Mouse (Mus musculus) erythroblast, adult 5-6 weeks (primary cell): ENCODE measurements around the gene Art1. TPM values are rescaled to one million over a fixed set of nuclear protein-coding genes. Genes with fewer than 3 reads are reported as not detected.

Experiments used
- ATAC-seq: replicated peaks from 2 replicates; pipeline ENCODE4 v1.8.0; 2016; ENCODE audit warnings: moderate number of reproducible peaks, mild to moderate bottlenecking, moderate TSS enrichment, inconsistent platforms; ENCODE audit not compliant: poor library complexity, low FRiP score, severe bottlenecking
- total RNA-seq, 2 experiments: library from RNA; stranded (forward) in 1 of 2; stranded (reverse) in 1 of 2; fragments of 150-400 nt in 1 of 2; fragments of 200-764, 138-1000 nt in 1 of 2; gene quantifications; 2 replicates each; pipeline versions ENCODE4 v1.2.3 to v1.2.4; 2015 to 2017; ENCODE audit warnings: low replicate concordance in 2 of 2

The Art1 gene
- total RNA-seq, 2 experiments from 2014 or later, result not detected

- no peak for ATAC-seq
These were observed 2.6 kb downstream of the Art1 start for GRCm38 (mm10) chr7:102104126-102104525.

DNA sequence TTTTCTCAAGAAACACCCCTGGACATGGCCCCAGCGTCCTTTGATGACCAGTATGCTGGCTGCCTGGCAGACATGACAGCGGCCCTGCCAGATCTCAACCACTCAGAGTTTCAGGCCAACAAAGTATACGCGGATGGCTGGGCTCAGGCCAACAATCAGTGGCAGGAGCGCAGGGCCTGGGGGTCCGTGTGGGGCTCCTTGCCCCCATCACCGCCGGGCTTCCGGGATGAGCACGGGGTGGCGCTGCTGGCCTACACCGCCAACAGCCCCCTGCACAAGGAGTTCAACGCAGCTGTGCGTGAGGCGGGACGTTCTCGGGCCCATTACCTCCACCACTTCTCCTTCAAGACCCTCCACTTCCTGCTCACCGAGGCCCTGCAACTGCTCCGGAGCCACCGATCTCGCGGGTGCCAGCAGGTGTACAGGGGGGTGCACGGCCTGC, 5.2 kb downstream of the Art1 start:
- no peak for ATAC-seq

DNA sequence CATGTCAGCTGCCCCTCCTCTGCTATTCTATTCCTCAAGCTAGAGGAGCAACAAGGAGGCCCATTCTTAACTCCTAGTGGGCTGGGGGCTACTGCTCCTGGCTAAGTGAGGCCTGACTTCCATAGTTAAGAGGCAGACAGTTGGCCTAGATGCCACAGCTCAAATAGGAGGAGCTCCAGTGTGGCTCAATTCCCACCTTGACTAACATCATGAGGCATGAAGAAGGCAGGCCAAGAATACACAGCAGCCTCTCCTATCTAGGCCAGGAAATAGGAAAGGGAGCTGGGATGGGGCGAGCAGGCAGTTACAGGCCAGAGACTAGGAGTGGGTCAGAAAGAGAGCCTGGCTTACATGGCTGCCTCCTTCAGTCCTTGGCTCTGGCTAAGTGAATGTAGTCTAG, 6.7 kb downstream of the Art1 start:
- no peak for ATAC-seq

- ATAC-seq, result no peak
These were observed 7.6 kb downstream of the Art1 start, which contains the start of gene Art5 for GRCm38 (mm10) chr7:102109171-102109570. Gene Art5, minus strand, starts transcription at chr7:102109489.

- ATAC-seq, result no peak
These were observed 8.2 kb downstream of the Art1 start for GRCm38 (mm10) chr7:102109746-102110145.

DNA sequence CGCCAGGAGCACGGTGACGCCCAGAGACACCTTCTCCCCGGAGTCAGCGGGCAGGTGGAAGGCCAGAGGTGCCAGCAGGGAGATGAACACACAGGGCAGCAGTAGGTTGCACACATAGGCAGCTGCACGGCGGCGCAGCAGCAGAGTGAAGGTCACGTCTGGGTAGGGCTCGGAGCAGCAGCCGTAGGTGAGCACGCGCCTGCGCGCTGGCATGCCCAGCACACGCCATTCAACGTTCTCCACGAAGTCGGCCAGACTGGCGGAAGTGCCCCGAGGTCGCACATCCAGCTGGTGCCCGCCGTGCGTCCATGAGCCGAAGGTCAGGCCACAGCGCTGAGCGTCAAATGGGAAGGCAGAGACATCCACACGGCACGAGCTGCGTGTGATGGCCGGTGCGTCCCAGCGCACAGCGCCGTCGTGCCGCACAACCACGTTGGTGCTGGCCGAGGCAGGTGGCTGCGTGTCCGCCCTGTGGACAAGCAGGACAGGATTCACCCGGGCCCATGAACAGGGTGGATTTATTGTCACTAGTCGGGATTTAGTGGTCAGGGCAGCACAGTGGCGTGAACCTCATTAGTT, 11.7 kb downstream of the Art1 start:
- ATAC-seq, result no peak

GRCm38 (mm10) chr7:102116579-102117331, 15.2 kb downstream of the Art1 start, which contains the start of gene Chrna10:
Gene Chrna10, minus strand, starts transcription at chr7:102116828.
- ATAC-seq, result no peak

DNA sequence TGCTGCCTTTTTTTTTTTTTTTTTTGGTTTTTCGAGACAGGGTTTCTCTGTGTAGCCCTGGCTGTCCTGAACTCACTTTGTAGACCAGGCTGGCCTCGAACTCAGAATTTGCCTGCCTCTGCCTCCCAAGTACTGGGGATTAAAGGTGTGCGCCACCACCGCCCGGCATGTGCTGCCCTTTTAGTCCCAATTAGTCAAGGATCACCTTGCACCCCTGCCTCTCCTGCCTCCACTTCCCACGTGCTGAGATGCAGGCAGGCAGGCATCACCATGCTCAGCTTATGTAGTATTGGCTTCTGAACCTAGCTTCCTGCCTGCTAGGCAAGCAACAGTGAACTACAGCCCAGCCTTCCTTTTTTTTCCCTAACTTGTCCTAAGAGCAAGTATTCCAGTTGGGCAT, 15.8 kb downstream of the Art1 start:
- ATAC-seq, result no peak

- no peak for ATAC-seq
These were observed 18.8 kb downstream of the Art1 start for GRCm38 (mm10) chr7:102120326-102120725.

- ATAC-seq, result no peak
These were observed 30.9 kb downstream of the Art1 start for GRCm38 (mm10) chr7:102132395-102132794.

- peak; percentile 81 for ATAC-seq
These were observed 35.9 kb downstream of the Art1 start for GRCm38 (mm10) chr7:102137464-102137863.

DNA sequence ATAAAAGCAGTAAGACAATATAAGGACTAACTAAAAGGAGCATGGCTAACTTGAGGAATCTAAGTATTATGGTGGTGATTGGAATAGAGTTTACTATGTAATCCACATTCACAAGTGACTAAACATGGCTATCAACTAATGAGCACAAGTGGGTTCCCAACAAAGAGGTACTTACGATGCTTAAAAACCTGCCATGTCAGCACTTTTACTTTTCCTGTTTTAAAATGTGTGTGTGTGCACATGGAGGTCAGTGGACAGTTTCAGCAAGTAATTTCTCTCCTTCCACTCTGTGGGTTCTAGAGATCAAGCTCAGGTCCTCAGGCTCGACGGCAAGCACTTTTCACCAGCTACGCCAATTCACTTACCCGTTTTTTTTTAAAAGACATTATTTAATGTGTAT, 36.4 kb downstream of the Art1 start:
- no peak for ATAC-seq

- no peak for ATAC-seq
These were observed 52.1 kb downstream of the Art1 start for GRCm38 (mm10) chr7:102153691-102154090.

Other genes starting within 250 kb of the Art1 start
- 3.6 TPM in 1 of 2 replicates, not detected in the other for gene Folr2, start 244.5 kb upstream of the Art1 start, total RNA-seq (2015; ENCODE audit: low replicate concordance)
- not detected in 2 replicates for gene Folr2, start 244.5 kb upstream of the Art1 start, total RNA-seq (2017; ENCODE audit: low replicate concordance)
- gene Anapc15, start 238.0 kb upstream of the Art1 start, total RNA-seq (2015; ENCODE audit: low replicate concordance), result 14.2 and 28.4 TPM in 2 replicates
- gene Anapc15, start 238.0 kb upstream of the Art1 start, total RNA-seq (2017; ENCODE audit: low replicate concordance), result 18.6 and 19.5 TPM in 2 replicates
- not detected in 2 replicates for gene Folr1, start 231.0 kb upstream of the Art1 start, total RNA-seq (2015; ENCODE audit: low replicate concordance)
- not detected in 2 replicates for gene Folr1, start 231.0 kb upstream of the Art1 start, total RNA-seq (2017; ENCODE audit: low replicate concordance)
- gene Lamtor1, start 195.8 kb upstream of the Art1 start, total RNA-seq (2015; ENCODE audit: low replicate concordance), result 35.0 and 36.6 TPM in 2 replicates
- 26.2 and 28.0 TPM in 2 replicates for gene Lamtor1, start 195.8 kb upstream of the Art1 start, total RNA-seq (2017; ENCODE audit: low replicate concordance)
- gene Tomt, start 195.4 kb upstream of the Art1 start, total RNA-seq (2015; ENCODE audit: low replicate concordance), result not detected in 2 replicates
- gene Tomt, start 195.4 kb upstream of the Art1 start, total RNA-seq (2017; ENCODE audit: low replicate concordance), result 0.56 TPM in 1 of 2 replicates, not detected in the other
- not detected in 2 replicates for gene Lrrc51, start 167.8 kb upstream of the Art1 start, total RNA-seq (2015; ENCODE audit: low replicate concordance)
- gene Lrrc51, start 167.8 kb upstream of the Art1 start, total RNA-seq (2017; ENCODE audit: low replicate concordance), result not detected in 2 replicates
- 22.3 and 42.0 TPM in 2 replicates for gene Numa1, start 167.6 kb upstream of the Art1 start, total RNA-seq (2015; ENCODE audit: low replicate concordance)
- gene Numa1, start 167.6 kb upstream of the Art1 start, total RNA-seq (2017; ENCODE audit: low replicate concordance), result 64.5 and 110 TPM in 2 replicates
- 7.7 TPM in 1 of 2 replicates, not detected in the other for gene Il18bp, start 83.1 kb upstream of the Art1 start, total RNA-seq (2015; ENCODE audit: low replicate concordance)
- 5.4 and 9.0 TPM in 2 replicates for gene Il18bp, start 83.1 kb upstream of the Art1 start, total RNA-seq (2017; ENCODE audit: low replicate concordance)
- 3.8 and 5.8 TPM in 2 replicates for gene Rnf121, start 36.3 kb upstream of the Art1 start, total RNA-seq (2015; ENCODE audit: low replicate concordance)
- 2.8 and 6.6 TPM in 2 replicates for gene Rnf121, start 36.3 kb upstream of the Art1 start, total RNA-seq (2017; ENCODE audit: low replicate concordance)
- gene Xndc1, start 36.2 kb upstream of the Art1 start, total RNA-seq (2015; ENCODE audit: low replicate concordance), result 3.8 and 12.3 TPM in 2 replicates
- gene Xndc1, start 36.2 kb upstream of the Art1 start, total RNA-seq (2017; ENCODE audit: low replicate concordance), result 7.3 and 8.6 TPM in 2 replicates
- 1.3 TPM in 1 of 2 replicates, not detected in the other for gene Xntrpc, start 36.0 kb upstream of the Art1 start, total RNA-seq (2015; ENCODE audit: low replicate concordance)
- 0.70 and 1.1 TPM in 2 replicates for gene Xntrpc, start 36.0 kb upstream of the Art1 start, total RNA-seq (2017; ENCODE audit: low replicate concordance)
- gene Trpc2, start 18.6 kb upstream of the Art1 start, total RNA-seq (2015; ENCODE audit: low replicate concordance), result 0.63 TPM in 1 of 2 replicates, not detected in the other
- gene Trpc2, start 18.6 kb upstream of the Art1 start, total RNA-seq (2017; ENCODE audit: low replicate concordance), result 0.28 TPM in 1 of 2 replicates, not detected in the other
- not detected in 2 replicates for gene Art5, start 7.7 kb downstream of the Art1 start, total RNA-seq (2015; ENCODE audit: low replicate concordance)
- gene Art5, start 7.7 kb downstream of the Art1 start, total RNA-seq (2017; ENCODE audit: low replicate concordance), result not detected in 2 replicates
- gene Chrna10, start 15.1 kb downstream of the Art1 start, total RNA-seq (2015; ENCODE audit: low replicate concordance), result not detected in 2 replicates
- gene Chrna10, start 15.1 kb downstream of the Art1 start, total RNA-seq (2017; ENCODE audit: low replicate concordance), result not detected in 2 replicates
- 18.6 and 20.7 TPM in 2 replicates for gene Nup98, start 108.4 kb downstream of the Art1 start, total RNA-seq (2015; ENCODE audit: low replicate concordance)
- 14.4 and 16.6 TPM in 2 replicates for gene Nup98, start 108.4 kb downstream of the Art1 start, total RNA-seq (2017; ENCODE audit: low replicate concordance)
- 19.0 and 23.4 TPM in 2 replicates for gene Pgap2, start 108.5 kb downstream of the Art1 start, total RNA-seq (2015; ENCODE audit: low replicate concordance)
- 3.5 and 5.7 TPM in 2 replicates for gene Pgap2, start 108.5 kb downstream of the Art1 start, total RNA-seq (2017; ENCODE audit: low replicate concordance)
- 110 and 113 TPM in 2 replicates for gene Rhog, start 154.3 kb downstream of the Art1 start, total RNA-seq (2015; ENCODE audit: low replicate concordance)
- gene Rhog, start 154.3 kb downstream of the Art1 start, total RNA-seq (2017; ENCODE audit: low replicate concordance), result 22.4 and 27.5 TPM in 2 replicates
- gene Stim1, start 166.1 kb downstream of the Art1 start, total RNA-seq (2015; ENCODE audit: low replicate concordance), result 7.7 and 29.2 TPM in 2 replicates
- 18.1 and 18.5 TPM in 2 replicates for gene Stim1, start 166.1 kb downstream of the Art1 start, total RNA-seq (2017; ENCODE audit: low replicate concordance)